Mouse (Mus musculus): ENCODE results near the gene Rsl24d1. TPM values are rescaled to one million over a fixed set of nuclear protein-coding genes. Genes with fewer than 3 reads are reported as not detected.

The Rsl24d1 gene
- total RNA-seq (2023) = 10 to 100 TPM; 71.7 to 73.4 TPM

GRCm38 (mm10) chr9:73112919-73113906, at the start of gene Rsl24d1:
TSS of gene Rsl24d1 (plus strand) at chr9:73113426.

GRCm38 (mm10) chr9:73101536-73101935, 11.7 kb upstream of the Rsl24d1 start, which contains the start of gene Khdc3:
TSS of gene Khdc3 (plus strand) at chr9:73101836.

GRCm38 (mm10) chr9:73102181-73102580, 11.0 kb upstream of the Rsl24d1 start, which contains the start of gene Gm20509:
TSS of gene Gm20509 (plus strand) at chr9:73102470.

Other genes with a start within 250 kb of the Rsl24d1 start
- gene Pygo1, start 187.8 kb upstream of the Rsl24d1 start, total RNA-seq (2023) = not detected
- 1 to 10 TPM; 1.7 TPM for gene Dyx1c1, start 154.6 kb upstream of the Rsl24d1 start, total RNA-seq (2023)
- not detected for gene Gm44503, start 154.6 kb upstream of the Rsl24d1 start, total RNA-seq (2023)
- gene Ccpg1os, start 128.0 kb upstream of the Rsl24d1 start, total RNA-seq (2023) = 1 to 10 TPM; 4.7 to 6.0 TPM
- gene Ccpg1, start 128.0 kb upstream of the Rsl24d1 start, total RNA-seq (2023) = 100 to 1,000 TPM in 1 of 2 experiments, 10 to 100 TPM in 1; 91.2 to 107 TPM
- gene Pigb, start 73.0 kb upstream of the Rsl24d1 start, total RNA-seq (2023) = 10 to 100 TPM; 15.1 to 18.4 TPM
- 10 to 100 TPM; 60.2 to 65.5 TPM for gene Rab27a, start 68.6 kb upstream of the Rsl24d1 start, total RNA-seq (2023)
- gene Khdc3, start 11.6 kb upstream of the Rsl24d1 start, total RNA-seq (2023) = 10 to 100 TPM in 1 of 2 experiments, 1 to 10 TPM in 1; 9.6 to 10.9 TPM
- not detected for gene Gm20509, start 11.0 kb upstream of the Rsl24d1 start, total RNA-seq (2023)